Mouse (Mus musculus) retina, embryonic 14.5 days (tissue): ENCODE measurements at regions not wholly inside any gene's neighbourhood (a gene's known extent, or its start where the extent isn't known, plus 50 kb on each side); places are given as distances from the start of the nearest gene placed in this dataset.

Experiments used
- DNase-seq: peaks from one replicate; pipeline ENCODE4 v3.0.0-alpha.2; 2015; ENCODE audit warnings: low spot score

DNA sequence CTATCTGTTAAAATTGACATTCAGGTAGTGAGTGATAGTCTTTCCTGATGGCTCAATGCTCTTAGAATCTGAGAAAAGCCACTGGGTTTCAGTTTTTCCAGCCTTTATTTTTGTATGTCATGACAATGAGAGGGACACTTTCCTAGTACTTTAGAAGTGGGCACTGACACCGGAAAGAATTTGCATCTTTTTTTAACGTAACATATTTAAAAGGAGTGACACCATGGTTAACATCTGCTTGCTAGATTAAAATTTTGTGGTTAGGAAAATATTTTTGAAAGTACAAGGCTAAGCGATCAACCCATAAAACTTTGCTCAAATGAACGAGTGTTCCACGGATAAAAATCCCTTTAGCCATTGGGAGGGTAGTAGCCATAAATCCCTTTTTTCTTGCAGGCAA, 174.7 kb downstream of the 1700129C05Rik start:
- no peak for DNase-seq

DNA sequence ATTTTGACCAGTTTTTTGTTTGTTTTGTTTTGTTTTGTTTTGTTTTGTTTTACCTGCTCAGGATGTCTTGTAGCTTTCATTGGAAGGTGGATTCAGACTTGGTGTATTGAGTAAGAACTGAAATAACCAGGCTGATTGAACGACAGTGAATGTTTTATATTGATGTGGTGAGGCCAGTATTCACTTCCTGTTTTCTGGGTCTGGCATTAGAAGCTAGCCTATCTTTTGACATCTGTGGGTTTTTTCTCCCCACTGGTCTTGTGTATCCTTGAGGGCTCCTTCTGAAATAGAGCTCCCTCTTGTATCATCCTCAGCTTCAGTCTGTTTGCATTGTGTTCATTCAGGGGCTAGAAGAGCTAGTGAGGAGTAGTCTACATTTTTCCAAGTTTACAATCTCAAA, 175.5 kb downstream of the 1700129C05Rik start:
- DNase-seq: no peak

DNA sequence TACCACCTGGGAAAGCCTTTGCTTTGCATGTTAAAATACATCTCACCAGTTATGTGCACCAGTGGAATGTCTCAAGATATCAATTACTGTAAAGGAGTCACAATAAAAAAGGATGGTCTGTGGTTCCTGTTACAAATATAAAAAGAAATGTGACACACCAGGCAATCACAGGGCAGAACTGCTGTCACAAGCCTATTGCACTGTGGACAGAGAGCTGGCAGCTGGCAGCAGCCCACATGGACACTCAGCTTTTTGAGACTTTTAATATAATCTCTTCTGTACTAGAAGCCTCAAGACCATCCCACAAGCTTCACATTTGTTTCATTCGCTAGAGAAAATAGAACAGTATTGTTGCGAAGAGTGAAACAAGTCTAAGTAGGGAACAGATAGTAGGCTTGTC, 197.7 kb downstream of the 1700129C05Rik start:
- no peak for DNase-seq

DNA sequence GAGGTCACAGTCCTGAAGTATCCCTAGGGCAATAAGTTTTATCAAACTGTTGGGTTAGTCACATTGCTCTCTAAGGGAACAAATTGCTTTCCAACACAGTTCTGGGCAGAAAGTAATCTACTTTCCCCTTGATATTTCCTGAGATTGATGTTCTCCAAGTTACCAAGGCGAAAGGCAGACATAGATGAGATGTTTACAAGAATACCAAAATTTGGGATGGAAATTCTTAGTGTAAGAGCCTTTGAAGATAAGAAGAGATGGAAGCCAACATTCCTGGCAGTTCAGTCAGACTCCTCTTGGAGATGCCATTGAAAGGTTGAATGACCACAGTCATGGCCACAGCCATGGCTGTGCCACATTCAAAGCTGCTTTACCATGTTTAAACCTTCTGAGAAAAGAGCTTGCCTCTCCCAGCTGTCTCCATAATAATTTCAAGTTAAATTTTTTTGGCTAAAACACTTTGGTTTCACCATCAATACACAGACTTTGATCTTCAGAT, 199.4 kb downstream of the 1700129C05Rik start:
- DNase-seq: no peak

DNA sequence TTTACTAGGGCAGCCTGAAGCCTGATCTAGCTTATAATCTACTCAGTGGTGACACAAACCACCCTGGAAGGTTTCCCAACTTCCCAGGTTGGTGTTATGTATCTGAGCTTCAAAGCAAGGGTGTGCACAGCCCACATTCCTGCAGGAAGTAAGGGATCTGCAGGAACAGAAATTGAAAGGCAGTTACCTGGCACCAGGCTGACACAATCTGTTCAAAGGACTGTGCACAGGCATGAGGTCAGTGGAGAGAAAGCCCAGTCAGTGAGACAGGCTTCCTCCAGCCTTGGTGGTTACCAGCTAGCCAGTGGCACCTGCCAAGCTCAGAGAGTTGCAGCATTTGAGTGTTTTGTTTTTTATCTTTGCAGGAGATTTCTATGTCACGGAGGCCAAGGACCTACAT, 203.6 kb downstream of the 1700129C05Rik start:
- DNase-seq: no peak

DNA sequence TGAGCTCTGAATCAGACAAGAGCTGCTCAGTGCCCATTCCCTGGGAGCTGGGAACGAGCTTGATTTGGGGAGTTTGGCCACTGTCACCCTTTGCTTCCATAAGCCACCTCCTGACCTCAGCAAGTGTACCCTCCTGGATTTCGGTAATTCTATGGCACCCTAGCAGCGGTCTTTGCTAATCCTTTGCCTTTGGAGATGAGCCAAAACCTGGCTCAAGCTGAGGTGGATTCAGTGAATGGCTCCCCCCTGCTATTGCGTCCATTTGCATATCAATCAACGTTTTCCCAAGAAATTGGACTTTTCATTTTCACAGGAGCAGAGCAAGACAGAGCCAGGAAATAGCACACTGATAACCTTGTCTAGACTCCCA, 204.1 kb downstream of the 1700129C05Rik start:
- DNase-seq: no peak

DNA sequence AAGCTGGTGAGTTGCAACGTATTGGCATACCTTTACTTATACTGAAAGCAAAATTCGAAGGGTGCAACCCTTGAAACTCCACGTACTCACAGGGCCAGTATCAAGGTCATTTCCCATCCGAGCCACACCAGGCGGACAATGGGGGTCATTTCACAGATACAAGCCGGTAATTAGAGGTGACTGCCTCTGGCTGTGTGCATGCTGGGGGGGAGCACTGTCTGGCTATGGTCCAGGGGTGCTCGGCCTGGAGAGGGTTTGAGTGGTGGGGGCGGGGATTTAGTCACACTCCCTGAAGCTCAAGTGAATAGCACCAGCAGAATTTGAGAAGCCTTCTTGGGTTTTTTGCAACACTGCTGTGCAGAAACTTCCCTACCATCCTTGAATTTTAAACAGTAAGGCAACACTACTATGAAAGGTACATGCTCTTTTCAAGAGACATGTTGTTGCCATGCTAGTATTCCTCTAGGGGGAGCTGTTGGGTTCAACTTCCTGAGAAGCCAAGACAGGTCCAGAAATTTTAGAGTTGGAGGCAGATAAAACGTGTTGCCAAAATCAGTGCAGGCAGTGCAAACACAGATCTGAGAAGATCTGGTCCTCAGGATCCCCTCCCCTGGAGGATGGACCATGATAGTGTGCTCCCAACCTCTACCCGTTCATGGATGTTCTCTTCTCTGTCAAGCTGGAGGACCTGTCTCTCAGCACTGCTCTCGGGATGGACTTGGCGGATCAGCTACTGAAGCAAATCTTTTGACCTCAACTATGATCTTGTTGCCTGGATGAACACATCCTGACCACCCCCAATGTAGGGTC, 204.7 kb downstream of the 1700129C05Rik start:
- peak; percentile 82 for DNase-seq

DNA sequence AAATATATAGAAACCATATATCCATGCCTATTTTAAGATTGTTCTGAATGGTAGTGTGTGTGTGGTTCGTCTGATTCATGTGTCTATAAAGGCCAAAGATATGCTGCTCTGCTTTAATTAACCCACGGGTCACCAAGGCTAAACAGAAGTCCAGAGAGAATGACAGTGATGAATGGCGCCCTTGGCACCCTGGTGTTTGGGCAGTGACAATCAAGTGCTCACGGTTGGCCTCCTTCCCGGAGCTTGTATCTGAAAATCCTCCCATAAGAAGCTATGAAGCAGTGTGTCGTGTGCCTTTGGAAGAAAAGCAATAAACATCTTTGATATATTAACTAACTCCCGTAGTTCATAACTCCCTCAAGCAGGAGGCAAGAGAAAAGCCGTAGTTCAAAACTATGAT, 205.4 kb downstream of the 1700129C05Rik start:
- DNase-seq: peak; percentile 77

DNA sequence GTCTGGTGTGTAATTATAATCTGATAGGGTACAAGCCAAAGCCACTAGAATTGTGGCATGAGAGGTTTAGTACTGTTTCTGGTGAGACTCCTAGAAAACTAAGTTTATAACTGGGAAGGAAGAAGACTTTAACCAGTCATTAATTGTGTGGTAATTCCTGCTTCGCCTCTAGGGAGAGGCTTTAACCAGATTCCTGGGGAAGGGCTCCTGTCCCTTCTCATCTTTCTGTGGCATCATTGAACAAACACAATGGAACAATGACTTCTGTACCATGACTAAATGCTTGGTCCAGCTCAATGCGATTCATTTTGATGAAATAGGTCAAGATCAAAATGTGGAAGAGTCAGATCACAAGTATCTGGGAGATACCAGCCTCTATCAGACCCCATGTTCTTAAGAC, 206.6 kb downstream of the 1700129C05Rik start:
- DNase-seq: peak; percentile 68

DNA sequence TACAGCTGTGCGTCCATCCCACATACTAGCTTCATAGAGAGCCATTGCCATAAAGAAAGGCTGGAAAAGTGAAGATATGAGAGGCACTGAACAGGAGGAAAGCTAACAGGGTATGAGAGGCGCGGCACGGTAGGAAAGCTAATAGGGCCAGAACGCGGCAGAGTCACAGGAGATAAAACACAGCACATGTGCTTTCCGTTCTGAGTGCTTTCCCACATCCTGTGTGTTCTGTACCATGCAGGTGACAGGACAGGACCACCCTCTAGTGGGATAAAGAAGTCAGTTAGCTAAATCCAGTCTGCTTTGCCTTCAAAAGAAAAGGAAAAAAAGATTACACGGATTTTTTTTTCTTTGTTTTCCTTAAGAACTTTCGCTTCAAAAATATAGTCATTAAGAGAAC, 224.8 kb downstream of the 1700129C05Rik start:
- no peak for DNase-seq

DNA sequence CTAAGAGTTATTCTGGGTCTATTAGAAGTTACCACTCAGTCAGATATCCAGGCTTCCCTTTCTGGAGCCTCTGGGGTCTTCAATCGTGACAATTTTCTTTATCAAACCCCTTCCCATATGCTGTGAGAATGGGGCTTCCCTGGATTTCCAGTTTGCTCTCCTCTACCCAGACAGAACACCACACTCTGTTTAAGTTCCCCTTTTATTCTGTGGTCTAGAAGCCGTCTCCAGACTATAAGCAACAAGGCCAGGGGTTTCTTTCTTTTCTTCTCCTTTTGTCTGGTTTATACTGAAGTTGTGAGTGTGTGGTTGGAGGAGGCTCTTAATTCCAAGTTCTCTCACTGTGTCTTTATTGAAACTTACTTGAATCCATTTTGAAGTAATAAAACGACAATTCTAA, 225.5 kb downstream of the 1700129C05Rik start:
- DNase-seq: no peak

DNA sequence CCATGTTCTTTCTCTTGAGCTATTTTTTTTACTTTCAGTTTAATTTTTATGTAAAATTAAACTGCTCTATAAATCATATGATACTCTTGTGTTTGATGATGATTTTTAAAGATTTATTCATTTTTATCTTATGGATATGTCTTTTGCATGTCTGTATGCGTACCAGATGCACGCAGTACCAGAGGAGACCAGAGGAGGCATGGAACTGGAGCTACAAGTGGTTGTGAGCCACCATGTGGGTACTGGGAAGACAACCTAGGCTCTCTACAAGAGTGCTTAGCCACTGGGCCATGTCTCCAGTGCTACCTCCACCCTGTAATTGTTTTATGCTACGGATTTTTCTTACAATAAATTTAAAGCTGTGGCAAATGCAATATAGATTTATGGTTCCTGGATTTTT, 227.8 kb downstream of the 1700129C05Rik start:
- no peak for DNase-seq

DNA sequence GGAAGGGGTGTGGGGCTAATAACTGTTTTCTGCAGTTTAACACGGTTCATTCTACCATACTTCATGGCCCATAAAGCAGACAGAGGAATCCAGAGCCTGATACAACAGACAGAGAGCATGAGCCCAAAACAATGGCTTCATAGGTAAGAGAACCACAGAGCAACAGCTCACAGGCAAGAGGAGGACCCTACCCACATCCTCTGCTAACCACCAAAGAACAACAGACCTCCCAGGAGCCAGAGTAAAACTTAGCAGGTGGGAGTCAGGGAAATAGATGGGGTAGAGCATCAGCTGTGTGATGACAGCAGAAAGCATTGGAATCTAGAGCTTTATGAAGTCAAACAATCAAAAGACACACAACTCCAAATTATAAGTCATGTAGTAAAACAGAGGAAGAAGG, 231.8 kb downstream of the 1700129C05Rik start:
- DNase-seq: no peak

DNA sequence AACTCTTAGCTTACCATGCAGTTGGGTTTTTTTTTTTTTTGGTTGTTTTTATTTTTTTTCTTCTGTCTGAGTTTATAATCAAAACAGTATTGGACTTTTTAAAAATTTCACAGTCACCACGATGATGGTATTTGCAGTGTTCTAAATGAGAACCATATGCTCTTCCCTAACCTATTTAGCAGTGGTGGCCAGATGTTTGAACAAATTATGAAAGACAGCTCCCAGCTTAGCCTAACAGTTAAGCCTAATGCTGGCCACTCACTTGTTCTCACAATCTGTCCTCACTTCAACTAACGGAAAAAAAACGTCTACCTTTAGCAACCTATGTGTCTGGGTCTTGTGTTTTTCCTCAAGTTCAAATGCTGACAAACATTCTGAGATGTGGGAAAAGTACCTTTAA, 234.8 kb downstream of the 1700129C05Rik start:
- DNase-seq: no peak

DNA sequence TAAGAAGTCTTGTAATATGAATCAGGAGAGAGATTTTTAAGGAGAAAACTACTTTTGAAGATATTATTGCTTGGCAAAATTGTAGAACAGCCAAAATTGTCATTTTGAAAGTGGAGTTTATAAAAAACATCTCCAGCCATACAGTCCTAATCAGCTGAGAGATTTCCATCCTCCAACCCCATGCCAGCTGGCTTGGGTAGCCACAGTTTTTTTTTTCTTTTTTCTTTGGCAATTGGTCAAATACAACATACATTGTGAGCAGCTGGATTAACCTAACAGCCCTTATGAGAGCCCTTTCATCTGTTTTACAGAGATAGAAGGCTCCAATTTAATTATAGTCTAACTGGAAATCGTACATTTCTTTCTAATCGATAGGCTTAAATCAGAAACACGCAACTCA, 235.3 kb downstream of the 1700129C05Rik start:
- DNase-seq: no peak

DNA sequence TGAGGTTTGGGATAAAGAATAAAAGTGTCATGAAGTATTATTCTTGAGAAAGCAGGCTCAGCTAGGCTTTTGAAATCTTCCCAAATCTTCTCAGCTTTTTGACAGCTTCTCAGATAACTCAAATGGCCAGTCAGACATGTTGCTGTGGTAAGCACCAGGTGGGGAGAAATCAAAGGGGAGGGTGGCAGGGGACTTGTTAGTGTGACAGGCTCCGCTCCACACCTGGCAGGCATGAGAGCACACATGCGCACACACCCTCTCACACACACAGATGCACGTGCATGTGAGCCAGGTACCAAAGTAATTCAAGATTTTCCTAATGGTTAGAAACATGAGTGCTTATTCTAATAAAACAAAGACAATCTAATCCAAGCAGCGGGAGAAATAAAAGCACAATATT, 236.1 kb downstream of the 1700129C05Rik start:
- no peak for DNase-seq

DNA sequence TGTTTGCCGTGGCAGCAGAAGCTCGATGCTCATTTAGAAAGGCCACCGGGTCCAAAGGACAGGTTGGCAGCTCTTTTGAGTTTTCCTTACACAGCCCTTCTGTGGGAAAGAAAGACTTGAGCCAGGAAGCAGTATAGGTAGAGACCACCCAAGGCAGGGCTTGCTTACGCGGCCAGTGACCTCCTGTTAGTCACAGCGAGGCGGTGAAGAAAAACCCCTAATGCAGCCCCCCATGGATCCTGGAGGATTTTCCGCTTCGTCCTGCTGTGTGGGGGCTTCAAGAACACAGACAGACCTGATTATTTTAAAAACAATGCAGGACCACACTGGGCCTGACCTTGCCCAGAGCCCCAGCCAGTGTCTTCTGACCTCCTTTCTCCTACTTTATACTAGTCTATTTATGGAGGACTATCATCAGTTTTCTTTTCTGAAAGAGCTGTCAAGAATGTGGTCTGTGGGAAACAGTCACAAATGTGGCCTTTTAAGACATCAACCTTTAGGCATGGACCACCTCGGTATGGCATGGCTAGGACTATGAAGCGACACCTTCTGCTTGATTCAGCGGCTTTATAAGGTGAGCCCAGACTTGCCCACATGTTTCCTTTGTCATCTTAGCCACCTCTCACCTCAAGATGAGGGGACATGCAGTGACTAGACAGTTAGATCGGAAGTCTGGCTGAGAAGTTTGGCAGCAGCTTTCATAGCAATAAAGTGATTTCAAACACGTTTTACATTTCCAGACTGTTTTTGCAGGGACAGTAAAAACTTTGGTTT, 274.3 kb downstream of the 1700129C05Rik start:
- DNase-seq: peak; percentile 44

DNA sequence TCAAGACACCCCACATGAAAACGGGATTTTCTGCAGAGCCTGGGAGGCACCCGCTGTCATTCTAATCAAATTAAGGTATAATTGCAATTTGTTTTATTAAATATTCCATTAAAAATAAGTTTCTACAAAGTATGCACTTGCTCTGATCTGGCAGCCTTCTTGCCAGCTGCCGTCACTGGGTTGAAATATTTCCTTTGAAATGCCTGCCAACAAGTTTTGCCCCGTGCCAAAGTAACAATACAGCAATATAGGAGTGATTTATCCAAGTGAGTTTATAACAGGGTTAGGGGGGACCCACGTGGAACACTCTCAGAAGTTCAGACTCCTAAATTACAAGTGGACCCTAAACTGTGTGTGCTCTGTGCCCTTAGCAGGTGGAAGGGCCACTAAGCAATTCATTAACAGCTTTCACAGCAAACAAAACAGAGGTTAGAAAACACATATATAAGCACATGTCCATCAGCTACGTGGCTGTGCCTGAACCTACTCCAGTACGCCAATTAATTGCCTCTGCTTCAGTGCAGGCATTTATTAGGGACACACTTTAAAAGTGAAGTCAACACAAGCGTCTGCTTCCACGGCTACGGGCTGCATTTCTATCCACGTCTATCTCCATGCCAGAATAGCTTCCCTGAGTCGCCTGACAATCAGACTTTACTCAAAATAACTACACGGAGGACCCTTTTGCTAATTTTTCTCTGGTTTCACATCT, 275.1 kb downstream of the 1700129C05Rik start:
- peak; percentile 45 for DNase-seq

DNA sequence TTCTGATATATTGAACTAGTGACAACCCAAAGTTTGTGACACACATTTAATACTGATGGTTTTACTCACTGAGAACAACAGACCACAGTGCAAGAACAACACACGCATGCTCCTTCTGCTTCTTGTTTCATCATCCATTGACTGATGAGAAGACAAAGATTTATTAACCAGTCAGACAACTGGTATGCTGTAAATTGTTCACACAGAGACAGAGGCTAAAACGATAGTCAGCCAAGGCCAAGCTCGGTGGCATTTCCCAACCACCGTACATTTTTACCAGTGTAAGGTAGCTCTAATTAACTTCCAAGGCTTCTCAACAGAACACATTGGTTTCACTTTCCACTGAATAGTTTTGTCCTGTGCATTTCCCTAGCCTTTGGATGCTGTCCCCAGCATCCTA, 287.8 kb downstream of the 1700129C05Rik start:
- DNase-seq: no peak

DNA sequence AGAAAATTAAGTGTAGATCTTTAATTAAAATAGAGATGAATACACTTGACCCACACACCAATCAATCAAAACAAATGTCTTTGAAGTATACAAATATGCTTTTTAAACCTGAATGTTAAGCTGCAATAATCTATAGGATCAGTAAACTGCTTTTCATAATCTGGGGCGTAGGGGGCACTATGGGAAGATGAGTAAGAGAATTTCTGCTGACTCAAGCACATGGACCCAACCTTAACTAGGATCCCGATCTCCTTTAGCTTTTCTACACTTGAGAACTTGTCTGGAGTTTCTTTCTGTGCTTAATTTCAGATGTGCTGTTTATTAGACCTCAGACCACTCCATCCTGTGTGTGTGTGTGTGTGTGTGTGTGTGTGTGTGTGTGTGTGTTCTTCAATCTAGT, 298.1 kb downstream of the 1700129C05Rik start:
- no peak for DNase-seq

DNA sequence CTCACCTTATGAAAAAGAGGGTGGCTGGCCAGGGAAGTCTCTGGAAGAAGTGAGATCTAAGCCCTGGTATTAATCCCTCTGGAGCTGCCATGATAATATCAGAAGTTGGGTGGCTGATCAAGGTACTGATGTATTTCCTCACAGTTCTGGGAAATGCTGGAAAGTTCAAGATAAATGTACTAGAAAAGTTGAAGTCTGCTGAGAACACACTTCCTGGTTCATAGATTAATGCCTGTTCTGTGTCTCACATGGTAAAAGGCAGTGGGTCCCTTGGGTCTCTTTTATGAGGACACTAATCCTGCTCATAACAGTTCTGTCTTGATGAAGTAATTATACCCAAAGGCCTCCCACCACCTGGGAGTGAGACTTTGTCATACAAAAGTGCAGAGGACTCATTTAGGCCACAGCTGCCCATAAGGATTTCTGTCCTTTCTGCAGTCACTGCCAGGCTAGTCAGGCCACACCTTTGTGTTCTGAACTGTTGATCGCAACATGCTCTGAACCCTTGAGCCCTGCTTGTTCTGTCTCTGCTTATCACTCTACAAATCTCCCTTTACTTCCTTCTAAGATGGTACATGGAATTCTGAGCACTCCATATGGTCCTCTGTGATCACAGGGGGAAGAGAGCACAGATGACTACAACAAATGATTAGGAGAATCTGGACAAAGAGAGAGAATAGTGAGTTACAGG, 300.4 kb downstream of the 1700129C05Rik start:
- no peak for DNase-seq

DNA sequence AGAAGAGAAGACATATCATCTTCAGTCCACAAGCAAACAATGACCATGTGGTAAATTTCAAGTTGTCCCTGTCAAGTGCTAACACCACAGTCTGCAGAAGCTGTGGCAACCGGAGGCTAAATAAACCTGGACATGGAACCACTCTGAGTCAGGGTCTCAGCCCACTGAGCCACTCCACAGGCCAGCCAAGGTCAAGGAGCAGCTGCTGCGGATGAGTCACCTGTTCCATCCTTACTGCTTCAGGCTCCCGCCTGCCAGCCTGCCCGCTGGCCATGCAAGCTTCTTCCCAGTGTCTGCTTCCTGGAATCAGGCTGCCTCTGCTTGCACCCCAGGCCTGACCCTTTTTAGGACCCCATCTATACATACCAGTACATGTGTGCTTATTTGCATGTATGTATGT, 319.8 kb downstream of the 1700129C05Rik start:
- DNase-seq: no peak
